ENCODE assay signal across 9 mouse cellular contexts in the genomic region with DNA sequence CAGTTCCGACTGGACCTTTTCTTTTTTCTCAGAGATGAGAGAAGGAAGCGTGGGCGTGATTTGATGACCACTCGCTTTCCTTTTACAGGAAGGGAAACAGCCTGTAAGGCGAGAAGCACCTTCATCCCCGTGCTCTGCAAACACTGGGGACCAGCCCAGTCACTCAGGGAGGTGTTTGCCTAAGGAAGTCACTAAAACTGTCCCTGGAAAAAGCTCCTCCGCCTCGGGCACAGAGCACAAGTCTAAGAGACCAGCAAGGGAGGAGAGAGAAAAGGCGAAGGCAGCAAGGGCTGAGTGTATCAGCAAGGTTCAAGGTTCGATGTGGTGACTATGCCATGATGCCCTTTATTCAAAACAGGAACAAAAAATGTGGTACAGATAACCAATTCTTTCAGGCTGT. TPM values are rescaled to one million over a fixed set of nuclear protein-coding genes. Genes with fewer than 3 reads are reported as not detected.
DNase-seq lines count a peak whose midpoint lies in the region; ATAC-seq and TF ChIP-seq lines count a peak whose summit lies in the region.
"Had no signal": no experiment of that assay in that cellular context is flagged by ENCODE, and none has a peak within 500 bp of the region (broad histone marks: within the 10 kb centered on the region; RNA-seq: fewer than 3 reads in every experiment).

No protein-coding gene starts in this region.

- no peak overlapping the region for H3K9ac ChIP-seq in liver, embryonic 12.5 days
- no peak overlapping the region for H3K9ac ChIP-seq in stomach, embryonic 16.5 days (ENCODE audit: low read length)

- TF ChIP-seq CTCF in spleen, adult 2 months (IDR thresholded peaks at IDR 0.05; ENCODE audit: extremely low read depth, insufficient read depth, insufficient read length, insufficient replicate concordance): no peak

- no peak for DNase-seq in frontal cortex, postnatal 14 days (ENCODE audit: low spot score in 2 of 2)
- DNase-seq in spleen, adult 2 months (ENCODE audit: low read depth in 1 of 2, low spot score in 2 of 2): no peak
- DNase-seq in spleen, postnatal 14 days (ENCODE audit: low spot score in 2 of 2): no peak
- DNase-seq in yolk sac, embryonic 10.5 days (ENCODE audit: low spot score): no peak
- no peak for DNase-seq in cerebellum, postnatal 10 days
- DNase-seq: left cerebral cortex, postnatal 4 days had no signal

- peak overlapping the region; percentile 7; the same call in 1 of the 2 replicates for H3K4me3 ChIP-seq in spleen, adult 2 months (ENCODE audit: extremely low read depth, insufficient read depth, insufficient read length)
- H3K4me3 ChIP-seq in liver, embryonic 12.5 days: no peak overlapping the region
- H3K4me3 ChIP-seq in stomach, embryonic 16.5 days (replicated peaks; ENCODE audit: low read length): peak overlapping the region; percentile 3; the same call in 1 of the 2 replicates

- no peak for TF ChIP-seq POLR2A in spleen, adult 2 months (IDR thresholded peaks at IDR 0.05; ENCODE audit: low read depth, low read length)

- 0 out of 2 replicates have a peak overlapping the region, but pooled peaks have one; percentile 21 for H3K4me2 ChIP-seq in liver, embryonic 12.5 days
- peak overlapping the region; percentile 27; the same call in 1 of the 2 replicates for H3K4me2 ChIP-seq in stomach, embryonic 16.5 days (ENCODE audit: low read depth, low read length)

- ATAC-seq in frontal cortex, adult (ENCODE audit: low TSS enrichment): peak; percentile 35; the same call in 1 of the 2 replicates
- ATAC-seq in liver, embryonic 12.5 days: no peak
- ATAC-seq in stomach, embryonic 16.5 days (ENCODE audit: insufficient read depth, low FRiP score): no peak

- H3K27ac ChIP-seq in spleen, adult 2 months (ENCODE audit: insufficient read depth, low read length): no peak overlapping the region
- no peak overlapping the region for H3K27ac ChIP-seq in liver, embryonic 12.5 days
- H3K27ac ChIP-seq in stomach, embryonic 16.5 days (ENCODE audit: low read length): no peak overlapping the region

- H3K27me3 ChIP-seq in spleen, adult 2 months (ENCODE audit: control insufficient read depth, insufficient read depth, low read length): no peaks in the 10 kb centered on the region
- H3K27me3 ChIP-seq in liver, embryonic 12.5 days (replicated peaks): peaks cover 21% of the 10 kb centered on the region
- no peaks in the 10 kb centered on the region for H3K27me3 ChIP-seq in stomach, embryonic 16.5 days (ENCODE audit: control insufficient read depth, insufficient read depth, low read length)

- no peaks in the 10 kb centered on the region for H3K36me3 ChIP-seq in spleen, adult 2 months (ENCODE audit: control insufficient read depth, insufficient read depth, low read length)
- H3K36me3 ChIP-seq in liver, embryonic 12.5 days: no peaks in the 10 kb centered on the region
- H3K36me3 ChIP-seq in stomach, embryonic 16.5 days (ENCODE audit: control insufficient read depth, insufficient read depth, low read length): no peaks in the 10 kb centered on the region

- 19% methylated on average over 10 of the region's 10 CpGs for WGBS in spleen, adult 2 months
- 28% methylated on average over 10 of the region's 10 CpGs for WGBS in liver, embryonic 12.5 days (ENCODE audit: insufficient replicate concordance)
- 28% methylated on average over 10 of the region's 10 CpGs for WGBS in stomach, embryonic 16.5 days

- no peaks in the 10 kb centered on the region for H3K9me3 ChIP-seq in liver, embryonic 12.5 days (replicated peaks)
- H3K9me3 ChIP-seq in stomach, embryonic 16.5 days (replicated peaks; ENCODE audit: control insufficient read depth, low read length): no peaks in the 10 kb centered on the region

- peaks cover 9% of the 10 kb centered on the region; the same call in 1 of the 2 replicates for H3K4me1 ChIP-seq in spleen, adult 2 months (ENCODE audit: control insufficient read depth, insufficient read depth, insufficient read length)
- H3K4me1 ChIP-seq in liver, embryonic 12.5 days: peaks cover 30% of the 10 kb centered on the region
- H3K4me1 ChIP-seq in stomach, embryonic 16.5 days (ENCODE audit: control insufficient read depth, insufficient read depth, low read length): peaks cover 13% of the 10 kb centered on the region; the same call in 1 of the 2 replicates

RNA-seq across cellular contexts. Expression of gene Stk39, which starts 35.8 kb away (rescaled TPM):
- 3.7 and 3.8 TPM in 2 replicates for polyA plus RNA-seq in spleen, adult 2 months (2012; rRNA removed)
- 4.8 and 5.9 TPM in 2 replicates for polyA plus RNA-seq in liver, embryonic 12.5 days (2016; fragmentation: Nextera tagmentation; extraction: Ambion mirVana)
- 8.6 and 9.4 TPM in 2 replicates for polyA plus RNA-seq in stomach, embryonic 16.5 days (2015; fragmentation: Nextera tagmentation; extraction: Ambion mirVana)
